Mouse (Mus musculus) A20 (cell line): Measurements from ENCODE around the gene Ube4b.
"Not testable (repeated sequence)": the region's sequence is repeated elsewhere in the genome, so short reads cannot be mapped to it uniquely, and the experiment has no call there.

Experiments
- DNase-seq: peaks from one replicate; pipeline ENCODE4 v3.0.0-alpha.2; 2011; ENCODE audit warnings: low read depth, low spot score

Gene Ube4b

DNA sequence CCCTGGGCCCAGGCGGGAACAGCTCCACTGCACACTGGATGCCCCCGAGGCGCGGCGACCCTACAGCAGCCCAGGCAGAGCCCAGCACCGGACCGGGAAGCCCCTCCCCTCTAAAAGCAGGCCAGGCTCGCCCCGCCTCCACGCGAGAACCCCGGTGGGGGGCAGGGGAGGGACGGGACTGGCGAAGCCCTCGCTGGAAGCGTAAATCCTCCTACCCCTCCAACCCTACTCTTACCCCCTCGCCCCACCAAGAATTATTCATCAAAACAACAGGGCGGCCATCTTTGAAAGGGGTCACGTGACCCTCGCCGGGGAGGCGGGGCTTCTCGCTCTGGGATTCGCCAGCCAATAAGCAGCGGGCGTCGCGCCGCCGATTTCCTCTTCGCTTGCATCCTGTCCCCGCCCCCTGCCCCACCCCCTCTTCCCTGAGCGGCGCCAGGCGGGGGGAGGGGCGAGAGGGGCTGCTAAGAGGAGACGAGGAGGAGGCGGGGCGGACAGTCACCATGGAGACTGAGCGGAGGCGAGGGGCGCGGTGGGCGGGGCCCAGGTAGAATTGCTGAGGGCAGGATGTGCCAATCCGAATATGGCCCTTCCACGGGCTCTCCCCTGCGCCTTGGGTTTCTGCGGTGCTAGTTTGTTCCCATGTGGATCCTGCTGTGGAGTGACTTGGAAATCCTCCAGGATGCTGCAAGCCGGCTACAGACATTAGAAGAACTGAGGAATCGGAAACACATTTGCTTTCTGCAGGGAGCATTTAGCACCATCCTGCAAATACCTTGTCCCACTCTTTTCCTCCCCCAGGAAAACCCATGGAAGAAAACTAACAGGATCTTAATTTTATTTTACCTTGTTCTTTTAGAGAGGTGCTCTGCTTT is at the start of gene Ube4b:
TSS of gene Ube4b (minus strand) at position 425 of the 875 bp plus-strand sequence.
- peak; percentile 100 for DNase-seq

DNA sequence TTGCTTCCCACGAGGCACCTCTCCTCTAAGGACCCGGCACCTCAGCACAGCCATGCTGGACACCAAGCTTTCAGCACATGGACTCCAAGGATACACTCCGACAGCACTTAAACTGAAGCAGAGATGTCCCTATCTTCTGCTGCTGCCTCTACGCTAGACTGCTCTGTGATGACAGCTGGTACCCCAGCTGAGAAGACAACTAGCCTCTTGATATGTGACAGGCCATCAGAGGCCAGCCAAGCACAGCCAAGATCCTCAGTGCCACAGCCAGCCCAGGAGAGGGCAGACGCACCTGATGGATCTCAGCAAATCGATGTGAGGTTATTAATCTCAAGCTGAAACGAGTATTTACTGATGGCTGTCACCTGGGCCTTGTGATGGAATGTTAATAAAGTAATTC is 48.5 kb upstream of the Ube4b start:
- DNase-seq = no peak

DNA sequence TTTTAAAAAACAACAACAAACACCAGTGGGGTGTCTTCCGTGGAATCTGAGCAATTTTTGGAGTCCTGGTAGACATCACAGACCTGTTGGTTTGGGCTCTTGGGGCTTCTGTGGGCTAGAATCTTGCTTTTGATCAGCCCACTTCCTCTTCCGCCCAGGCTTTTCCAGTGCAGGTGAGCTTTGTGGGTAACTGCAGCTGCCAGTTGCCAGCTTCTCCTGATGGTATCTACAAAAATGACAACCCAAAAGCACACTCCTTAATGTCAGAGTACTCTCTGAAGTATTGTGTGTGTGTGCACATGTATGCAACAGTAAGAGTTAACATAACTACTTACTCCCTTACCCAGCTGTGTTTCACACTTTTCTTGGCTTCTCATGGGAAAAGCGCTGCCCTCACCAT is 43.0 kb upstream of the Ube4b start:
- DNase-seq = peak; percentile 31

DNA sequence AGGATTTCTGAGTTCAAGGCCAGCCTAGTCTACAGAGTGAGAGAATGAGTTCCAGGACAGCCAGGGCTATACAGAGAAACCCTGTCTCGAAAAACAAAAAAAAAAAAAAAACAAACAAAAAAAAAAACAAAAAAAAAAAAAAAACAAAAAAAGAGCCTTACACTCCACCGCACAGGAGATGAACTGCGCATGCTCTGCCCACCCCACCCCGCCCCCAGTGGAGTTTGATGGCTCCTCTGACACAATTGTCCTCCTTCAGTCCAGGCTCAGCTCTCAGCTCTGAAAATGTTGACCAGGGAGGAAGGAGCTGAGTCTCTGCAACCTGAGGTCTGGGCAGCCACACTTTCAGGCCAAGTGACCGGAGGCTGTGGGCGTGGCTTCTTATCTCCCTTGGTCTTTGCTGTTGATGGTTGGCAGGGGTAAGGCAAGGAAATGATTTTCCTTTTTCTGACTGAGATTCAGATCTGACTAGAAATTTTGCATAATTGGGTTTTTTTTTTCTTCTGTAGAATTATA is 36.9 kb upstream of the Ube4b start:
- no peak for DNase-seq

DNA sequence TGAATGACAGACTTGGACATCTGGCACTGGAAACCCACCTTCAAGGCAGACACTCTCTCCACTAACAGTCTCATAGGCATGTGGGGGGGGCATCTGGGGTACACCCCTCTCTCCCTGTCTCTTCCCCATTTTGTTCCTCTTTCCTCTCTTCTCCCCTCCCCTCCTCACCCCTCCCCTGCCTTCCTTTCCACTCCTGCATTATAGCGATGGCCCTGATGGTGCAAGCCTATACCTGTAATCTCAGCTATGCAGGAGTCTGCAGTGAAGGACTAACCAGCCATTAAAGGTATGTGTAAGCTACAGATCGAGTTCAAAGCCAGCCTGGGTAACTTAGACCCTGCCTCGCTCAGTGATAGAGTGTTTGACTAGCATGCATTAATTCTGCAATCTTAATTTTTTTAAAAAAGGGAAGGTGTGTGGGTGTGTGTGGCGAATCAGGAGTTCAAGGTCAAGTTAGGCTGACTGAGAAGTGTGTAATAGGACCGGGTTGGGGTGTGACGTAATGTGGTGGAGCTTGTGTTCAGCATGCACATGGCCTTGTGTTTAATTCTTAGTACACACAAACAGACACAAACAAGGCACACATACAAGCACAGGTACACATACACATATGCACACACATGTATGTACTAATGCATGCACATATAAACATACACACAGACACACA is 35.9 kb upstream of the Ube4b start:
- no peak for DNase-seq

DNA sequence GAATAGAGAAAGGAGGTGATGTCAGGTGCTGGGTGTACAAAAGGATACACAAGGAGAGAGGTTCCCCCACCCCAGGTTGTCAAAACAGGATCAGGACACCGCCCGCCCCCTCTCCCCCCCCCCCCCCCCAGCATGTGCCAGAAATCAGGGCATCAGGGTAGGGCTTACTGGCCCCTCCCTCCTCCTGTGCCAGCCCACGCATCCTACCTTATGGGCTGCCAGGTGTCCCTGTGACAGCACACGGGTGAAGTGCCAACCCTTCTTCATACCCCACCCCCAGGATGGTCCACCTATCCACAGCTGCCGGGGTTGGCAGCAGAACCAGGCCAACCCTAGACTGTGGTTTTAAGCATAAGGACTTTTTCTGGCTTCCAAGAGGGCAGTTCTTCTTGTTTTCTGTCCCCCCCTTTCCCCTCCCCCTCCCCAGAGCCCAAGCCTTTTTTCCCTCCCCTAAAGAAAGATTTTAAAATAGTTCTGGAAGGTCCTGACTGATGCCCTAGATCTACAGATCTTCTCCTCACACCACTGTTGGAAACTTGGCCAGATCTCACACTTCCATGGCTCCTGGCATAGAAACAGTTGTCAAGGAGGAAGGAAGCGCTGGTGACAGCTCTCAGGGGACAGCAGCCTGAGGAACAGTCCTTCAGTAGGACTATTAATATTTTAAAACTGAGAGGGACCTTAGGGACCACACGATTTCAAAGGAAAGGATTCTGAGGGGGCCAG is 35.2 kb upstream of the Ube4b start:
- no peak for DNase-seq

DNA sequence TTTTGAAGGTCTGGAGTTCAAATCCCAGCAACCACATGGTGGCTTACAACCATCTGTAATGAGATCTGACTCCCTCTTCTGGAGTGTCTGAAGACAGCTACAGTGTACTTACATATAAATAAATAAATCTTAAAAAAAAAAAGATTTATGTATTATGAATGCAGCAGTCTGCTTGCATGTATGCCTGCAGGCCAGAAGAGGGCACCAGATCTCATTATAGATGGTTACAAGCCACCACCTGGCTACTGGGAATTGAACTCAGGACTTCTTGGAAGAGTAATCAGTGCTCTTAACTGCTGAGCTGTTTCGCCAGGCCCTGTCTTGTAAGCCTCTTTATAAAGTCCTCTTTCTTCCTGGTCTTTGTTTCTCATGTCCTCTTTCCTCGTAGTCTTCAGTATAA is 33.9 kb upstream of the Ube4b start:
- peak; percentile 29 for DNase-seq

DNA sequence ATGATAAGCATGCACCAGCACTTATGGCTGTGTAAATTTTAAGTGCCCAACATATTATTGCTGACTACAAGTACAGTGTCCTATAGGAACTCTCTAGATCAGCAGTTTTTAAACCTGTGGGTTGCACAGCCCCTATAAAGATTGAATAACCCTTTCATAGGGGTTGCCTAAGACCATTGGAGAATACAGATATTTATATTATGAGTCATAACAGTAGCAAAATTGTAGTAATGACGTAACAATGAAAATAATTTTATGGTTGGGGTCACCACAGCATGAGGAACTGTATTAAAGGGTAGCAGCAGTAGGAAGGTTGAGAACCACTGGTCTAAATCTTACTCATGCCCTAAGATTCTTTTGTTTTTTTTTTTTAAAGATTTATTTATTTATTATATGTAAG is 32.9 kb upstream of the Ube4b start:
- no peak for DNase-seq

DNA sequence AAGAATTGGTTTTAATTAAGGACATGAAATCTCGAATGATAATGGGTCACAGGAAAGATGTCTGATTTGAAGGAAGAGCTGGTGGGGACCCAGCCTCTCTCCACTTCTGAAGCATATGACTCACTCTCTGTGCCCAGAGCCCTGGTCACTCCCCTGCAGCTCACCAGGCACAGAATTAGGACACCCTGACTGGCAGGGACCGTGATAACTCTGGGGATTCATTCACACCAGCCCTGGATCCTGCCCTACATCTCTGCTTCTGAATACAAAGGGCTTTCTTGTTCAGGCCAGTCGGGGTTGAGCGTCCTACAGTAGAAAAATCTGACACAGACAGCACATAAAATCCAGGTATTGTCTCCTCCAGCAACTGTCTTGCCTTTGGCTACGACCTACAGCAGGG is 32.0 kb upstream of the Ube4b start:
- DNase-seq = no peak

DNA sequence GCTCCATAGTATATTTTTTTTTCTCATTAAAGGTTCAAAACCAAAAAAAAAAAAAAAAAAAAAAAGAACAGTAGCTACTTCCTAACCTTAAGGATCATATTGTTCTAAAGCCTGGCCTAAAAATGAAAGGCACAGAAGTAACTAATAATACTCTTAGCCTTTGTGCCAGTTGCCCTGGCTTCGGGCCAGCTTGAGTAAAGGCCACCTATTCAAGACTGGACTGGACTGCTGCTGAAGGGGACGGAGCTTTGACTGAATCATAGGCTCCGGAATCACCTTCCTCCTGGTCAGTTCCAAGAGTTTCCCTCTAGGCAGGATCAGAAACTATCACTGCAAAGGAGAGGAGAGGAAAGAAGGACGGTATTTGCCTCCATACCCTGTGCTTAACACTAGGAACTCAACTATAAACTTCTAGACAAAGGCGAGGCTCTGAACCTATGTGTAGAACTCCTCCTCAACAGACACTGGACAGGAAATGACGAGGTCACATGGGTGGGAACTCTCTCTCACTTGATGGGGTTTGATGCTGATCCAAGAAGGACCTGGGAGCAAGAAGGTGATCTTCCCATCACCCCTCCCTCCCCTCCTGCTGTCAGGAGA is 31.4 kb upstream of the Ube4b start:
- no peak for DNase-seq

DNA sequence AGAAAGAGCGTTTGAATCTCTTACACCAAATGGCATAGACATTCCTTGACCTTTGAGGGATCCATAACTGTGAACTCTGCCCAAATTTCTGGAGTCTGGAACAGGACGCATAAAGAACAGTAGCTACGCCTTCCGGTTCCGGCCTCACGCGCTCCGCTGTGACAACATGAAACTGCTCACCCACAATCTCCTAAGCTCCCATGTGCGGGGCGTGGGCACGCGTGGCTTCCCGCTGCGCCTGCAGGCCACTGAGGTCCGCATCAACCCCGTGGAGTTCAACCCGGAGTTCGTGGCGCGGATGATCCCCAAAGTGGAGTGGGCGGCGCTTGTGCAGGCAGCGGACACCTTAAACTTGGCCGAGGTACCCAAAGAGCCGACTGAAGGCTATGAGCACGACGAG is 30.6 kb upstream of the Ube4b start:
- DNase-seq = not testable (repeated sequence)

DNA sequence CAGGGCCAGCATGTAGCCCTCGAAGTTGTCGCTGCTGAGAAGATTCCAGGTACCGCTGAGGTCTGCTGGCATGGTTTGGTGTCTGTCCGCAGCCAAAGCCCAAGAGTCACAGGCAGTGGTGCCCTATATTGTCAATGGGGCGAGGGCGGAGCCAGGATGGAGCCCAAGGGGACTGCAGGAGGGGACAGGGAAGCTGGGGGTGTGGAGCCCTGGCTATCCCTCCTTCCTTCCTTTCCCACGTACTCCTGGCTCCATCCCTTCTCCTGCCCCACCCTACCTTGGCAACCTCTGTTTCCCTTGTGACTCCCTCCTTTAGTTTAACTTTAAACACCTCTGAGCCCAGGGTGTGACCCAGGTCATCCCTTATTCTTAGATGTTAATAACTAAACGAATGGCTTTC is 28.3 kb upstream of the Ube4b start, which contains the start of gene Rbp7:
TSS of gene Rbp7 (minus strand) at position 100 of the 400 bp plus-strand sequence.
- DNase-seq = no peak

DNA sequence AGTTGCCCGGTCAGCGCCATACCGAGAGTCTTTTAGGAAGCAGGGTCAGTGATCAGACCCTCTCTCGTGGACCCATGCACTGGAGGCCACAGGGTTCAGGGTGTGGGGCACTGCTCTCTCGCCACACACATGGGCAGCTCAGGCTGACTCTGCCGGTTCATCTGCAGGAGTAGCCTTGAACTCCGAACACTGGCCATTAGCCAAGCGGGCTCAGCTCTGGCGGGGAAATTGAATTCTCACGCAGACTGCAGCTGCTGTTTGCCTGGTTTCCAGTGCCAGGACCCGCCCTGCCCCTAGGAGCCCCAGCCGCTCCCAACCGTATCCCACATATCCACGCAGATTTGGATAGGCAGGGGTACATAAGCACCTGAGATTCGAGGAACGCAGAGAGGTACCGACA is 27.7 kb upstream of the Ube4b start:
- no peak for DNase-seq

DNA sequence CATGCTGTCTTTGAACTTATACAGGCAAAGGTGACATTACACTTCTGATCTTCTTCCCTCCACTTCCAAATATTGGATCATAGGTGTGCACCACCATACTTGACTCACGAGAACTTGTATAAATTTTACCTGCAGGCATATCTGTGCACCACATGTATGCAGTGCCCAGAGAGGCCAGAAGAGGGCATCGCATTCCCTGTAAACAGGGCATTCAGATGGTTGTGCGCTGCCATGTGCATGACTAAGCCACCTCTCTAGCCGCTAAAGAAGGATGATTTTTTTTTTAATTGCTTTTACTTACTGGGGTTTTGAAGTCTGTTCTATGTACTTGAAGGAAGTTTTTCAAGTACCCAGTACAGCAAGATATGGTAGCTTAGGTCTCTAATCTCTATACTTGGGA is 27.1 kb upstream of the Ube4b start:
- DNase-seq = peak; percentile 67

DNA sequence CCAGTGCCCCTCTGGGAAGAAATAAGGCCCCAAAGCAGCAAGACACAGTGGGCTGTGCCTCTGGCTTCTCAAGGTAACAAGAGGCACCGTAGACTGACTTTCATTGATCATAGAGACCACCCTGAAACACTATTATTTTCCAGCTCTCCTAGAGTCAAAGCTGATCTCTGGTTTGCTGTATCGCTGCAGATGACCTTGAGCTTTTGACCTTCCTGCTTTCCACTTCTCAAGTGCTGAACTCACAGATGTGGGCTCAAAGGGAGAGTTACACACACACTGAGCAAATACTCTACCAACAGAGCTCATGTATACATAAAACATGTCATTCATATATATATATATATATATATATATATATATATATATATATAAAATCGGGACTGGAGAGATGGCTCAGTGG is 24.1 kb upstream of the Ube4b start:
- DNase-seq = no peak

DNA sequence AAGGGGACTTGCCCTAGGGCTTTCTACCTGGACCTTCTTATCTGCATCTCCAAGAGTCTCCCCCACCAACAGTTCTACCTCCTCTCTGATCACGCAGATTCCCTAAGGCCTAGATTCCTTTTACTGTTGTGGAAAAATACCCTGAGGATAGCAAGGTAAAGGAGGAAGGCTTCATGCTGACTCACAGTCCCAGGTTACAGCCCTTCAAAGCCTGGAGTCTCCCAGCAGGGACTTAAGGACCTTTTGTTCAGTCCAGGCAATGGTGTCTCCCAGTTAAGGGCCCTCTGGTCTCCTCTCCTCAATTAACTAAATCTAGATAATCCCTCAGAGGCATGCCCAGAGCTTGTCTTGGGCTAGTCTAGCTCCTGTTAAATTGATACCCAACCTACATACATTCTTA is 19.8 kb upstream of the Ube4b start:
- DNase-seq = no peak

DNA sequence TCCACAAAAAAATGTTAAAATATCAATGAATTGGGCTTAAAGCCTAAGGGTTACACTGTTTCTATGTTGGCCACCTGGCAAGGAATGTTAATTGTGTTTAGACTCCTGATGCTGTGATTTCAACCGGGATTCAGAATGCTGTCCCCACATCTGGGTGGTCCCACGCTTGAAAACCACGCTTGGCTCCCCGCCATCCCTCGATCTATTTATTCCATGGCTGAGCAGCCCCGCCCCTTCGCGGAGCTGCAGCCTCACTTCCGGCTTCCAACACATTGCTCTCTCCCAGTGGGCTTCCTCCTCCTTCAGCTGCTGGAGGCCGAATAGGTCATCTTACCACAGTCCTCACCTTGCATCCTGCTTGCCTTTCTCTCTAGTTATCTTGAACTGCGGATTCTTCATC is 19.3 kb upstream of the Ube4b start:
- DNase-seq = no peak

DNA sequence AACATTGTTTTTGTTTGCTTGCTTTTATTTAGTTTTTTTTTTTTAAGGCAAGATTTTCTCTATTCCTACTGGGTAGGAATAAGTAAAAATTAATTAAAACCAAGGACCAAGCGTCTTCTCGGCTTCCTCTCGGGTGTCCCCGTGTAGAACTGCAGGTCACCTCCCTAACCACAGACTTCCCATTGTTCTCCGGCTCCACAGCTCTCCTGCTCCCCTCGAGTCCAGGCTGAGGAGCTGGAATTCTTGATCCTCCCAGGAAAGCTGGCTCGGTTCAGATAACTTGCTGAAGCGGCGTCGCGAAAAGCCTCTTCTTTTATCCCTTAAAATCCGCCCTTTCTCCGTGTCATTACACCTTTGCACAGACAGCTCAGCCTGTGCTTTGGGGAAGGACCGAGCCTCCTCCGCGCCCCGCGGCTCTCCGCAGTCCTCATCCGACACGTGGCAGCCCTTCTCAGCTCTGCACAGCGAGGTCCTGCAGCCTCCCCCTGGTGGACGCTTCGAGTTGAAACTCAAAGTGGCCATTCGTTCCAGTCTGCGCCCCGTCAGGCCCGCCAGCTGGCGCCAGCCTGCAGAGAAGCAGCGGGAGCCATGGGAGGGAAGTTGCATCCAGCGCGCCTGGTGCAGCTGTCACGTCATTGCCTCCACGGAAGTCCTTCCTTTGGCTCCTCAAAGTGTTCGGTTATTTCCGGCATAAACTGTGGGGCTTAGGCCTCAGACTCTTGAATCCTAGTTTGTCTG is 18.6 kb upstream of the Ube4b start:
- DNase-seq = peak; percentile 93

DNA sequence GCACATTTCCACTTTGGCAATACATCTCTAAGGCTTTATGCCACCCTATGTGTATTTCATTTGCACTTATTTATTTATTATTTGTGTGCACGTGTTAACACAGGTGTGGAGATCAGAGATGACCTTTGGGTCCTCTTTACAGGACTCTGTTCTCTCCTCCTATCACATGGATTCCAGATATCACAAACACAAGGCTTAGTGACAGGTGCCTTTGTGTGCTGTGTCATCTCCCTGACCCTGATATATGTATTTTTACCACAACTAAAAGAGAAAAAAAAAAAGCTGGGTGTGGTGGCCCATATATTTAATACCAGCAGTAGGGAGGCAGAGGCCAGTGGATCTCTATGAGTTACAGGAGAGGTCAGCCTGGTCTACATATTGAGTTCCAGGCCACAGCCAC is 17.9 kb upstream of the Ube4b start:
- DNase-seq = no peak

DNA sequence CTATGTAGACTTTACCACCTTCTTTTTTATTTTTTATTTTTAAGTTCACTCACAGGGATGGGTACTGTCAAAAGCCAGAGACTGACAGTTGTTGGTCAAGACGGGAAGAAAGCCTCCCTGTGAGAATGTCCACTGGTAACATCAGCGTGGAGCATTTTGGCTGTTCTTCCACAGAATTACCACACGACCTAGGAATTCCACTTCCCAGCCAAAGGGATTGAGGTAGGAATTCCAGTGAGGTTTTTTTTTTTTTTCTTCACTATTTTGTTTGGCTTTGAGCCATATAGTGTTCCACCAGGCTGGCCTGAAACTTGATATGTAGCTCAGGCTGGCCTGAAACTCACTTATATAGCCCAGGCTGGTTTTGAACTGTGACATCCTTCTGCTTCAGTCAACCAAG is 15.9 kb upstream of the Ube4b start:
- DNase-seq = no peak

DNA sequence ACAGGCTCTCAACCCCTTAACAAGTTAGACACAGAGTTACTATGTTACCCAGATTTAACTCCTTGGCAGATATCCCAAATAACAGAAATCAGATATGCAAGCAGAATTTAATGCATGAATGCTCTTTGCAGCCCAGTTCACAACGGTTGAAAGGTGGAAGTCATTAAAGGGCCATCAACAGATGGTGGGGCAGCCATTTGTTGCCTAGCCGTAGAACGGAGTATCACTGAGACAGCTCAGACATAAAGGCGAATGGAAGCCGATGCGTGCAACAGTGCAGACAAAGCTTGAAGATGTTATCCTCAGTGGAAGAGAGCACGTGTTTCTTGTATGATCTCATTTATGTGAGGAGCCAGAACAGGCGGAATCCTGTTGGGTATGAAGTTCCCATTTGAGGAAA is 14.0 kb upstream of the Ube4b start:
- DNase-seq = no peak
